Mouse (Mus musculus) ovary, postnatal 14 days (tissue): ENCODE data around the gene Cdkn1a.
A peak's percentile ranks its signal among the peaks of the same experiment; 100 is the strongest.
"Not testable (repeated sequence)": the region's sequence is repeated elsewhere in the genome, so short reads cannot be mapped to it uniquely, and the experiment has no call there.

Source experiments
- DNase-seq: peaks from one replicate; pipeline ENCODE4 v3.0.0; 2022; ENCODE audit warnings: low spot score

Gene Cdkn1a

DNA sequence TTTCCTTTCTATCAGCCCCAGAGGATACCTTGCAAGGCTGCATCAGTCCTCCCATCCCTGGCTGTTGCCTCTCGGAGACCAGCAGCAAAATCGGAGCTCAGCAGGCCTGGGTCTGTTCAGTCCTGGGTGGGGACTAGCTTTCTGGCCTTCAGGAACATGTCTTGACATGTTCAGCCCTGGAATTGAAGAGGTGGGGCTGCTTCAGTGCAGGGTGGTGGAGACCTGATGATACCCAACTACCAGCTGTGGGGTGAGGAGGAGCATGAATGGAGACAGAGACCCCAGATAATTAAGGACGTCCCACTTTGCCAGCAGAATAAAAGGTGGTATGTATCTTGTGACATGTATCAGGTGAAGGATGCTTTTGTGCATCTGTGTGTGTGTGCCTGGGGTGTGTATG is at the start of gene Cdkn1a:
Gene Cdkn1a, plus strand, starts transcription at position 201 of the 400 bp plus-strand sequence.
- DNase-seq, result no peak

- DNase-seq, result not testable (repeated sequence)
Observed at GRCm38 (mm10) chr17:29041632-29042031, 49.1 kb upstream of the Cdkn1a start.

DNA sequence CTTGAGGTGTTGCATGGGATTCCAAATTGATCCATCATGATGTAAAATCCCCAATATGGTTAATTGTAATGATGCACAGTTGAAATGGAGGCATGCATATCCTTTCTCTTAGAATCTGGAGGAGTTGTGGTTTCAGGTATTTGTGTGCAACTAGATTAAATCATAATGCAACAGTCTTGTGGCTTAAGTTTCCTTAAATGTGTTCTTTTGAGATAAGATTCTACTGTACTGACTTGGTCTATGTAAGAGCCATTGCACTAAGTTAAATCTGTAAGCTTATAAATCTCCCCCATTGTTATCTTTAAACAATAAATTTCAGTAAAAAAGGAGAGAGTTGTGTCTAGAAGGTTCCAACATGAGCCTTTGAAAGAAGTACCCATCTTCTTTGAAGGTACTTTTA is 48.2 kb upstream of the Cdkn1a start:
- no peak for DNase-seq

GRCm38 (mm10) chr17:29043583-29043982 is 47.2 kb upstream of the Cdkn1a start:
- no peak for DNase-seq

GRCm38 (mm10) chr17:29044146-29044924 is 46.4 kb upstream of the Cdkn1a start:
- DNase-seq, result no peak

DNA sequence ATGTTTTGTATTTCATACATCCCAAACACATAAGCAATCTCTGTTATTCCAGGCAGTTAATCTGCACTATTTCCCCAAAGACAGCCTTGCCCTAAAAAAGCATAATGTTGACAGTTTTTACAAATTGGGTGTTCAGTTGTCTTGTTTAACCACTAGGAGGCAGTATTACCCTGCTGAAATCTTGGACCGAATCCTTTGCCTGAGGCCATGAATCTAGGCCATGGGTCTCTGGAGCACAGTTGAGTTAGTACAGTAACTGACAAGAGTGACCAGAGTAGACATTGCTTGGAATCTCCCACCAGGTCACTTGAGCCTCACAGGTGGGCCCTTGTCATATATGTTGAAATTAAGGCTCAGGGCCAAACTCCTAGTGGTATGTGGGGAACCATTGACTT is 45.9 kb upstream of the Cdkn1a start:
- no peak for DNase-seq

GRCm38 (mm10) chr17:29045741-29046530 is 44.8 kb upstream of the Cdkn1a start:
- DNase-seq, result no peak

- DNase-seq, result no peak
Observed at GRCm38 (mm10) chr17:29046863-29047262, 43.9 kb upstream of the Cdkn1a start.

DNA sequence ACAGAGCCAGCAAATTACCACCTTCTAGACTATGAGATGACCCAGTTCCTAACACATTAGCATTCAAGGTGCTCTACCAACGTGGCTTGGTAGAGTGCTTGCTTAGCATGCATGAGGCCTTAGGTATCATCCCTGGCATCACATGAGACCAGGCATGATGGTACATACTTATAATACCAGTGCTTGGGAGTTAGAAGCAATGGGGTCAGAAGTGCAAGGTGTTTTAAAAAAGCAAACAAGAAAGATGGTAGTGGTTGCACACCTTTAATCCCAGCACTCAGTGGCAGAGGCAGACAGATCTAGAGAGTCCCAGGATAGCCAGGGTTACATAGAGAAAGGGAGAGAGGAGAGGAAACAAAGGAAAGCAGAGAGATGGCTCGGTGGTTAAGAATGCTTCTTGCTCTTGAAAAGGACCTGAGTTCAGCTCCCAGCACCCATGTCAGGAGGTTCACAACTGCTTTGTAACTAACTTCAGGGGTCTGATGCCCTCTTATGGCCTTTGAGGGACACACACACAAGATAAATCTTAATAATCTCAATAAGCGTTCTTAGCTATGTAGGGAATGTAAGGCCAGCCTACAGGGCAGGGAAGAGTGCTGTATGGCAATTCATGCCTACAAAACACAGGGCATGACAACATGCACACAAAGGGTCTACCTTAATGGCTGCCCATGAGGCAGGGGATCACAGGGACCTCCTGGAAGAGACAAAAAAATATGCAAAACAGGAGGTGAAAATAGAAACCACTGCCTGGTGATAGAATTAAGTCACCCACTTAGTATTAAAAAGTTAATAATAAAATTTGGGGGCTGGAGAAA is 42.9 kb upstream of the Cdkn1a start:
- no peak for DNase-seq

- peak; percentile 89 for DNase-seq
Observed at GRCm38 (mm10) chr17:29048748-29049507, 41.8 kb upstream of the Cdkn1a start.

- no peak for DNase-seq
Observed at GRCm38 (mm10) chr17:29049508-29049889, 41.3 kb upstream of the Cdkn1a start.

DNA sequence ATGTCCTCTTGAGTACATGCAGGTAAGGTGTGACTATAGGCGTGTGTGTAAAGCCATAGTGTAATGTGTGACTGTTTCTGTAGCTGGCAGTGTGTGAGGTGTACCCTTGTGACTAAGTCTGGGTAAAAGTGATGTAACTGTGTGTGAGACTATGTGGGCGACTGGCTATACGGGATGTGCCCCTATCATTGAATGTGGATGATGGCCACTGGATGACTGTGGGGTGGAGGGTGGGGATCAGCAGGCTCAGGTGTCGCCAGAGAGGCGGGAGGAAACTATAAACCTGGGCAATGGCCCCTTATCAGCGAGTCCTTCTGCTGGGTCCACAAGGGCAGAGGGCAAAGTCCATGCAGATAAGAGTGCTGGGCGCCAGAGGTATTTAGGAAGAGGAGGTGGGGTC is 40.9 kb upstream of the Cdkn1a start:
- no peak for DNase-seq

- no peak for DNase-seq
Observed at GRCm38 (mm10) chr17:29050791-29051190, 40.0 kb upstream of the Cdkn1a start.

DNA sequence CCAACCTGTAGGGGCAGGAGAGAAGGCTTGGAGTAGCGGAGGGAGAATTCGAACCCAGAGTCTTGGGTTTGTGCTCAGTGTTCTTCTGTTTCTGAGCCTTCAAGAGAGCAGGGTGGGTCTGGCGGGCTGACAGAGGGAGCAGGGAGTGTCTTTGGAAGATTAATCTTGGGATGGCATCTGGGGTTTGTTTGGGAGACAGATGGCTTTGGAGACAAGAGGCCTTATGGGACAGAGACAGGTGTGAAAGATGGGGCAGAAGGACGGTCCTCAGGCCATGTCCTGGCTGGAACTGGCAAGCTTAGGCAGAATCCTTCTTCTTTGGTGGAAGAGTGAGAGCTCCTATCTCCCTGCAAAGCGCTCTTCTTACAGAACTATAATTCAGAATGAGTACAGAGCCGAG is 37.7 kb upstream of the Cdkn1a start:
- DNase-seq, result no peak

DNA sequence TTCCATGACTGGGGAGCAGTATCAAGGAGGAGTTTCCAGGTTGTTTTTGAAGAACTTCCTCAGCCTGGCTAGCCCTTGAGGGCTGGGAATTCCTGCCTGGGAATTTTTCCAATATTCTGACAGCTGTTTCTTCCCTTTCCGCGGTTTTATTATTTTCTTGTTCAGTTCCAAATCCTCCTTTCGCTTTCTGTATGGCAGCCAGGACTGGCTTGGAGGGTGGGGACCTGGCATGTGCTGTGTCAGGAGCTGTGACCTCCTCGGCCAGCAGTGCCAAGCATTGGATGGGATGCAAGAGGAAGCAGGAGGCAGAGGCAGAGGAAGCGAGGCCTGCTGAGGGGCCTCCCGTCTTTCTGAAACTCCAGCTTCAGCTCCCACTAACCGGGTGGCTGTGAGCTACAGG is 36.9 kb upstream of the Cdkn1a start:
- DNase-seq, result peak; percentile 61

DNA sequence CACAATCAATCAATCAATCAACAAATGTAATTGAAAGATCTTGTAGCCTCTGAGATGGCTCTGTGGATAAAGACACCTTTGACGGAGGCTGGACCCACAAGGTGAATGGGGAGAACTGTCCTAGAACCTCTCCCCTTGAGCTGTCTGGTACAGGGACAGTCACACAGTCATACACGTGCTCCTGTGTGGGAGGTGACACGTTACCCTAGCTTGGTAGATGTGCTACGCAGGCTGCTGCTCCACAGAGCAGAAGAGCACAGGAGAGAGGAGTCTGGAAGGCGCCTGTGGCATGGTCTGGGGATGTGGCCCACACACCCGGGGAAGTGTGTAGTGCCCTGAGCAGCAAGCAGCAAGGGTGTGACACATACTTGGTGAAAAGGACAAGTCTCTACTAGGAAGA is 36.3 kb upstream of the Cdkn1a start:
- no peak for DNase-seq

DNA sequence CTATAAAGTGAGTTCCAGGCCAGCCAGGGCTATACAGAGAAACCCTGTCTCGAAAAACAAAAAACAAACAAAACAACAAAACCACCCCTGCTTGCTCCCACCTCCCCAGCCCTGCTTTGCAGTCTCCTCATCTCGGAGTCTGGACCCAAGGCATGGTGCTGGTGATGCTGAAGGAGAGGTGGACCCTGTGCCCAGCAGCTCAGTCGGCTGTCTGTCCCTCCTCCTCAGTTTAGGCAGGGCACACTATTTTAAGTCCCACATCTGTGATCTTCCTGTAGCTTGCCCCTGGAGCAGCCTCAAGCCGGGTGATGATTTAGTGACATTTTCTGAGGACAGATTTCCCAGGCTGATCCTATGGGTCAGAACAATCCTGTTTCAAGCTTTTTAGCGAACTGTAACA is 35.2 kb upstream of the Cdkn1a start:
- no peak for DNase-seq

- DNase-seq, result no peak
Observed at GRCm38 (mm10) chr17:29056207-29056606, 34.6 kb upstream of the Cdkn1a start.

DNA sequence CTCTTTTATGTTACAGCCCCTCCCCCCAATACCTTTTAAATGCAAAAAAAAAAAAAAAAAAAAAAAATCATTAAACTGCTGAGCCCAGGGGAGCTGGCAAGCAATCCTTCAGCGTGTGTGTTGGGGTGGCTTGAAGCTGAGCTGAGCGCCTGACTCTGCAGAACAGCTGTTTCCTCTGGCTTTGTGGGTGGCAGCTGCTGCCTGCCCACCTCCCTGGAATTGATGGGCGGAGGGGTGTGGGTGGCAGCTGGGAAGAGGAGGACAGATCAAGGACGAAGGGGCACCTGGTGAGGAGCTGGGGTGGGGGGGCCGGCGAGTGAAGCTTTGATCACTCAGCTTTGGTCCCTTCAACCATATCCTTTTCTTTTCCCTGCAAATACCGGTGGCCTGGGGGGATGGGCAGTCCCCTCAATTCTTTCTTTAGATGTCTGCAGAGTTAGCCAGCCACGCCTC is 34.1 kb upstream of the Cdkn1a start:
- DNase-seq, result no peak

DNA sequence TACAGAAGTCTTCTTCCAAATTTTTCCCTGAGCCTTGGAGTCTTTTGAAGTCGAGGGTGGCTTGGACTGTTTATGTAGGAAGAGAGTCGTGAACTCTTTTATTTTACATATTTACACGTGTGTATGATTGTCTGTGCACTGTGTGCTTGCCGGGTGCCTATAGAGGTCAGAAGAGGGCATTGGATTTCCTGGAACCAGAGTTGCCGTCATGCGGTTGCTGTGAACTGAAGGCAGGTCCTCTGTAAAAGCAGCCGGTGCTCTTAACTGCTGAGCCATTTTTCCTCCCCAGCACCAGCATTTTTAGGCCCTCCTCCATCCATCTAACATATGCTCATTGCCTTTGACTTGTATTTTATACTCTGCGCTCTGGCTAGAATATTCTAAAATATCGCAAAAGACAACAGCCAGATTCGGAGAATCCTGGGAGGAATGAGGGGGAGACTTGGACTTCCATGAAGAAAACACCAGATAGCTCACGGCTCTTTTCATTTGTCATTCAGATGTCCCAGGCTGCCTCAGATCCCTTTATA is 33.4 kb upstream of the Cdkn1a start:
- DNase-seq, result no peak

DNA sequence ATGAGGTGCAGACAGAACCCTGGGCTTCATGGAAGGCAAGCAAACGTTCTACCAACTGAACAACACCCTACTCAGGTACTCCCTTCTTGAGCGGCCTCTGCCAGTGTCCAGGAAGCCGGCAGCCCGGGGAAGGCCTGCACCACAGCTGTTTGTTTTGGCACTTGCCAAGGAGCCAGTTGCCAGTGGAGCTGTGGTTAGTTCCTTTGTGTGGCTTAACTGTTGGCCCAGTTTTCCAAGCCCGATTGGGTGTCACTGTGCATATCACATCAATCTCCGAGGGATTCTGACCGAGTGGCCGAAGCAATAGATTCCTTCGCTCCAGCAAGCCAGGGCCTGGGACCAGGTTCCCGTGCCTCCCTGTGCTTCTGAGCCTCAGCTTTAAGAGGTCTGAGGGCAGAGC is 32.8 kb upstream of the Cdkn1a start:
- DNase-seq, result no peak

DNA sequence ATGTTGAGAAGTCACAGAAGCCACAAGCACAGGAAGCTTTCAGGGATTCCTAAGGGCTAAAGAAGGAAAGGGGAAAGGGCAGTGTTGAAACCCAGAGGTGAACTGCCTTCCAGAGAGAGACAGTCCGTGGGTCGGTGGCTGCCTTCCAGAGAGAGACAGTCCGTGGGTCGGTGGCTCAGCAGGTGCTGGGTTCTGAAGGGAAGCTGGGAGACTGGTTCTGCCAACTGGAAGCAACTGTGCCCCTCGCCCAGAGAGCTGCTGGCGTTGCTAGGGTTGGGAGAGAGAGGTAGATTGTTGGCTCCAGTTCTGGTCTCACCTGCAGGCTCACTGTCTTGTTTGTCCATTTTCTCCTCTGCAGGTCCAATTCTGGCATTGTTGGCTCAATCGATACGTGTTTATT is 32.3 kb upstream of the Cdkn1a start:
- DNase-seq, result no peak
